15 mouse cellular contexts compared by ENCODE assay signal in genomic region chr1:90246035-90246434, GRCm38 (mm10). TPM values are rescaled to one million over a fixed set of nuclear protein-coding genes. Genes with fewer than 3 reads are reported as not detected.
A peak's percentile ranks its signal among the peaks of the same experiment; 100 is the strongest.
DNase-seq lines count a peak whose midpoint lies in the region; ATAC-seq lines count a peak whose summit lies in the region.
"Had no signal": no experiment of that assay in that cellular context is flagged by ENCODE, and none has a peak within 500 bp of the region (broad histone marks: within the 10 kb centered on the region; RNA-seq: fewer than 3 reads in every experiment).

No protein-coding gene starts in this region.

- H3K9ac ChIP-seq in heart, embryonic 13.5 days, result no peak overlapping the region
- no peak overlapping the region; the same call in 1 of the 2 replicates for H3K9ac ChIP-seq in midbrain, embryonic 12.5 days (replicated peaks)
- no peak overlapping the region for H3K9ac ChIP-seq in midbrain, embryonic 14.5 days (replicated peaks; ENCODE audit: low read length)
- peak overlapping the region; percentile 67 for H3K9ac ChIP-seq in liver, embryonic 12.5 days
- H3K9ac ChIP-seq: forebrain, embryonic 12.5 days had no signal

- no peak overlapping the region for H3K4me2 ChIP-seq in heart, embryonic 13.5 days
- H3K4me2 ChIP-seq in midbrain, embryonic 12.5 days (replicated peaks), result no peak overlapping the region
- no peak overlapping the region for H3K4me2 ChIP-seq in midbrain, embryonic 14.5 days (ENCODE audit: low read length)
- H3K4me2 ChIP-seq in liver, embryonic 12.5 days, result no peak overlapping the region
- H3K4me2 ChIP-seq: forebrain, embryonic 12.5 days had no signal

- H3K27ac ChIP-seq in heart, embryonic 13.5 days (replicated peaks), result peak overlapping the region; percentile 58; the same call in 1 of the 2 replicates
- peak overlapping the region; percentile 32; the same call in 1 of the 2 replicates for H3K27ac ChIP-seq in midbrain, embryonic 12.5 days (replicated peaks)
- no peak overlapping the region for H3K27ac ChIP-seq in midbrain, embryonic 14.5 days (replicated peaks; ENCODE audit: low read depth, low read length)
- H3K27ac ChIP-seq in liver, embryonic 12.5 days, result peak overlapping the region; percentile 94
- H3K27ac ChIP-seq: forebrain, embryonic 12.5 days; macrophage had no signal

- no peaks in the 10 kb centered on the region for H3K36me3 ChIP-seq in heart, embryonic 13.5 days
- H3K36me3 ChIP-seq in midbrain, embryonic 12.5 days, result no peaks in the 10 kb centered on the region
- no peaks in the 10 kb centered on the region for H3K36me3 ChIP-seq in midbrain, embryonic 14.5 days (ENCODE audit: control insufficient read depth, insufficient read depth, low read length)
- H3K36me3 ChIP-seq in liver, embryonic 12.5 days, result no peaks in the 10 kb centered on the region
- H3K36me3 ChIP-seq: forebrain, embryonic 12.5 days had no signal

- H3K4me1 ChIP-seq in heart, embryonic 13.5 days, result peaks cover 49% of the 10 kb centered on the region
- H3K4me1 ChIP-seq in midbrain, embryonic 12.5 days, result peaks cover 19% of the 10 kb centered on the region
- H3K4me1 ChIP-seq in midbrain, embryonic 14.5 days (ENCODE audit: control insufficient read depth, insufficient read depth, low read length), result no peaks in the 10 kb centered on the region
- H3K4me1 ChIP-seq in liver, embryonic 12.5 days, result peaks cover 100% of the 10 kb centered on the region

- DNase-seq in heart, adult 18-20 months, result no peak
- DNase-seq in midbrain, embryonic 14.5 days, result no peak
- no peak for DNase-seq in urinary bladder, adult 18-20 months (ENCODE audit: low spot score in 2 of 2)
- no peak for DNase-seq in layer of hippocampus, adult 11-12 months (ENCODE audit: low spot score)
- DNase-seq: adrenal gland, postnatal 36 days; cerebellum, adult 18-20 months; gastrocnemius, postnatal 10 days; heart, postnatal 36 days; kidney, adult 9 months; right cerebral cortex, postnatal 25 days had no signal

- no peak for ATAC-seq in heart, embryonic 13.5 days (ENCODE audit: extremely low read depth, insufficient number of reproducible peaks, low FRiP score, low TSS enrichment)
- ATAC-seq in midbrain, embryonic 12.5 days (ENCODE audit: low FRiP score, low read depth), result peak; percentile 44; the same call in 1 of the 2 replicates
- no peak for ATAC-seq in midbrain, embryonic 14.5 days (ENCODE audit: low FRiP score, low TSS enrichment)
- ATAC-seq in liver, embryonic 12.5 days, result no peak

- no peaks in the 10 kb centered on the region for H3K27me3 ChIP-seq in heart, embryonic 13.5 days (replicated peaks)
- H3K27me3 ChIP-seq in midbrain, embryonic 12.5 days, result no peaks in the 10 kb centered on the region
- no peaks in the 10 kb centered on the region for H3K27me3 ChIP-seq in midbrain, embryonic 14.5 days (ENCODE audit: control insufficient read depth, insufficient read depth, low read length)
- H3K27me3 ChIP-seq in liver, embryonic 12.5 days (replicated peaks), result peaks cover 6% of the 10 kb centered on the region

- H3K4me3 ChIP-seq in heart, embryonic 13.5 days, result no peak overlapping the region
- no peak overlapping the region for H3K4me3 ChIP-seq in midbrain, embryonic 12.5 days
- no peak overlapping the region for H3K4me3 ChIP-seq in midbrain, embryonic 14.5 days (replicated peaks; ENCODE audit: low read depth, low read length)
- H3K4me3 ChIP-seq in liver, embryonic 12.5 days, result no peak overlapping the region
- H3K4me3 ChIP-seq: forebrain, embryonic 12.5 days had no signal

- WGBS in heart, embryonic 13.5 days, result 69% methylated on average over 8 of the region's 8 CpGs
- WGBS in midbrain, embryonic 12.5 days, result 25% methylated on average over 8 of the region's 8 CpGs
- WGBS in midbrain, embryonic 14.5 days, result 21% methylated on average over 8 of the region's 8 CpGs
- 76% methylated on average over 8 of the region's 8 CpGs for WGBS in liver, embryonic 12.5 days (ENCODE audit: insufficient replicate concordance)

- no peaks in the 10 kb centered on the region for H3K9me3 ChIP-seq in heart, embryonic 13.5 days
- H3K9me3 ChIP-seq in midbrain, embryonic 12.5 days, result no peaks in the 10 kb centered on the region
- H3K9me3 ChIP-seq in midbrain, embryonic 14.5 days (ENCODE audit: control insufficient read depth, low read length), result no peaks in the 10 kb centered on the region
- no peaks in the 10 kb centered on the region for H3K9me3 ChIP-seq in liver, embryonic 12.5 days (replicated peaks)
- H3K9me3 ChIP-seq: forebrain, embryonic 12.5 days had no signal

RNA-seq across cellular contexts. Expression of gene Ackr3, which starts 42.3 kb away (rescaled TPM):
- polyA plus RNA-seq in heart, embryonic 13.5 days (2015; fragmentation: Nextera tagmentation; extraction: Ambion mirVana), result 38.3 and 38.5 TPM in 2 replicates
- 10 to 100 TPM; 49.2 to 52.5 TPM for total RNA-seq in heart, adult 18-20 months (2021)
- polyA plus RNA-seq in midbrain, embryonic 12.5 days (2016; fragmentation: Nextera tagmentation; extraction: Ambion mirVana), result 26.6 and 27.4 TPM in 2 replicates
- 12.8 and 13.6 TPM in 2 replicates for polyA plus RNA-seq in midbrain, embryonic 14.5 days (2014; fragmentation: Nextera tagmentation; extraction: Ambion mirVana)
- polyA plus RNA-seq in liver, embryonic 12.5 days (2016; fragmentation: Nextera tagmentation; extraction: Ambion mirVana), result 9.0 and 10.4 TPM in 2 replicates
- polyA plus RNA-seq: macrophage had no signal
